Mouse (Mus musculus) kidney, adult 2 months (tissue): Measurements from ENCODE around the gene Tnfrsf23.

Experiments used
- CTCF ChIP-seq: fragments of 200-500 bp; conservative IDR thresholded peaks from 2 replicates; pipeline ENCODE4 v1.5.1; 2011; ENCODE audit warnings: low read depth, mild to moderate bottlenecking, control low read depth, low read length, moderate library complexity, mixed read lengths; ENCODE audit not compliant: insufficient read depth, insufficient read length
- POLR2A ChIP-seq: fragments of 200-500 bp; IDR thresholded peaks from one replicate; pipeline ENCODE4 v1.6.1; 2011; ENCODE audit warnings: low read depth, low read length, control low read depth

DNA sequence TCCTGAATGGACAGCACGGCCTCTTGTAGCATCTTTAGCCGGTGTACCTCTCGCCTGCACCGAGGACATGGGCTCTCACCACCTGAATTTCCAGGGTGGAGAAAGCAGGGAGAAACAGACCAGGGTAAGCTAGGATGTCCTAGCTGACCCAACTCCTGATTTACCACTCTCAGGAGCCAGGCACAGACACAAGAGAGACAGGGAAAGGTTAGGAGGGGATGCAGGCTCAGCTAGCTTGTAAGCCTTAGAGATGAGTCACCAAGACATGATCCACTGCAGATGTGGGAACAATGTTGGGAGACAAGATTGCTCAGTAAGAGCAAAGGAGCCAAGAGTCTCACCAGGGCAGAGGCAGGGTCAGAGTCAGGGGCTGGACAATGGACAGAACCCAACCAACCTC lies 6.2 kb upstream of the Tnfrsf23 start:
- no peak for TF ChIP-seq CTCF
- TF ChIP-seq POLR2A = no peak
